Comparison of ENCODE assay signal across 17 mouse cellular contexts in genomic region chr6:119514085-119514484, GRCm38 (mm10). TPM values are rescaled to one million over a fixed set of nuclear protein-coding genes. Genes with fewer than 3 reads are reported as not detected.
DNase-seq lines count a peak whose midpoint lies in the region; ATAC-seq and TF ChIP-seq lines count a peak whose summit lies in the region.
"Had no signal": no experiment of that assay in that cellular context is flagged by ENCODE, and none has a peak within 500 bp of the region (broad histone marks: within the 10 kb centered on the region; RNA-seq: fewer than 3 reads in every experiment).

No protein-coding gene starts in this region.

- no peak for TF ChIP-seq CTCF in forebrain, postnatal 0 days (IDR thresholded peaks at IDR 0.05; ENCODE audit: low read depth)
- TF ChIP-seq CTCF in hindbrain, postnatal 0 days (IDR thresholded peaks at IDR 0.05; ENCODE audit: low read depth) = no peak
- no peak for TF ChIP-seq CTCF in lung, embryonic 14.5 days (IDR thresholded peaks at IDR 0.05; ENCODE audit: low read depth)

- no peak overlapping the region for H3K9ac ChIP-seq in forebrain, postnatal 0 days
- no peak overlapping the region for H3K9ac ChIP-seq in hindbrain, postnatal 0 days (replicated peaks; ENCODE audit: low read length)
- no peak overlapping the region for H3K9ac ChIP-seq in hindbrain, embryonic 14.5 days
- H3K9ac ChIP-seq in lung, embryonic 14.5 days = no peak overlapping the region
- H3K9ac ChIP-seq: liver, embryonic 13.5 days; stomach, embryonic 15.5 days had no signal

- no peak for DNase-seq in forebrain, postnatal 0 days
- DNase-seq in forebrain, embryonic 10.5 days (ENCODE audit: extremely low spot score, low spot score) = no peak
- DNase-seq in hindbrain, postnatal 0 days (ENCODE audit: low spot score) = peak; percentile 69
- DNase-seq in hindbrain, embryonic 14.5 days (ENCODE audit: low spot score) = no peak
- peak; percentile 60 for DNase-seq in lung, embryonic 14.5 days
- DNase-seq in lung, adult 18-20 months = no peak
- DNase-seq in embryo, embryonic 11 days = no peak
- DNase-seq: adrenal gland, postnatal 36 days; cerebellum, adult 9-10 months; liver, embryonic 13.5 days; thymus, adult 2 months had no signal

- H3K27me3 ChIP-seq in forebrain, postnatal 0 days (ENCODE audit: insufficient read depth, low read length) = no peaks in the 10 kb centered on the region
- H3K27me3 ChIP-seq in forebrain, embryonic 10.5 days (ENCODE audit: poor library complexity, severe bottlenecking) = no peaks in the 10 kb centered on the region
- no peaks in the 10 kb centered on the region for H3K27me3 ChIP-seq in hindbrain, postnatal 0 days (ENCODE audit: insufficient read depth, low read length)
- H3K27me3 ChIP-seq in hindbrain, embryonic 14.5 days (ENCODE audit: control insufficient read depth, insufficient read depth, low read length) = no peaks in the 10 kb centered on the region
- H3K27me3 ChIP-seq in lung, embryonic 14.5 days (ENCODE audit: insufficient read depth, low read length) = no peaks in the 10 kb centered on the region
- H3K27me3 ChIP-seq: liver, embryonic 13.5 days; stomach, embryonic 15.5 days had no signal

- H3K27ac ChIP-seq in forebrain, postnatal 0 days (ENCODE audit: low read depth, low read length) = no peak overlapping the region
- no peak overlapping the region for H3K27ac ChIP-seq in forebrain, embryonic 10.5 days
- no peak overlapping the region for H3K27ac ChIP-seq in hindbrain, postnatal 0 days
- H3K27ac ChIP-seq in hindbrain, embryonic 14.5 days = no peak overlapping the region
- no peak overlapping the region for H3K27ac ChIP-seq in lung, embryonic 14.5 days (ENCODE audit: low read depth)
- H3K27ac ChIP-seq: layer of hippocampus, adult 2 months; liver, embryonic 13.5 days; stomach, embryonic 15.5 days had no signal

- ATAC-seq in forebrain, postnatal 0 days = peak; percentile 12; the same call in 1 of the 2 replicates
- peak; percentile 64 for ATAC-seq in hindbrain, postnatal 0 days
- ATAC-seq in hindbrain, embryonic 14.5 days (ENCODE audit: low FRiP score) = no peak
- ATAC-seq in lung, embryonic 14.5 days (ENCODE audit: insufficient read depth) = peak; percentile 31; the same call in 1 of the 2 replicates
- ATAC-seq: intestine, embryonic 16.5 days; lung, postnatal 0 days; midbrain, embryonic 16.5 days had no signal

- H3K4me1 ChIP-seq in forebrain, postnatal 0 days (ENCODE audit: insufficient read depth) = no peaks in the 10 kb centered on the region
- H3K4me1 ChIP-seq in forebrain, embryonic 10.5 days = peaks cover 13% of the 10 kb centered on the region
- no peaks in the 10 kb centered on the region for H3K4me1 ChIP-seq in hindbrain, postnatal 0 days (ENCODE audit: insufficient read depth, low read length)
- peaks cover 7% of the 10 kb centered on the region; the same call in 1 of the 2 replicates for H3K4me1 ChIP-seq in hindbrain, embryonic 14.5 days (replicated peaks; ENCODE audit: control insufficient read depth, insufficient read depth, low read length)
- H3K4me1 ChIP-seq in lung, embryonic 14.5 days (ENCODE audit: insufficient read depth) = no peaks in the 10 kb centered on the region
- H3K4me1 ChIP-seq: liver, embryonic 13.5 days; stomach, embryonic 15.5 days had no signal

- H3K4me3 ChIP-seq in forebrain, postnatal 0 days (ENCODE audit: low read depth, low read length) = no peak overlapping the region
- no peak overlapping the region for H3K4me3 ChIP-seq in forebrain, embryonic 10.5 days
- no peak overlapping the region for H3K4me3 ChIP-seq in hindbrain, postnatal 0 days (ENCODE audit: low read length)
- no peak overlapping the region for H3K4me3 ChIP-seq in hindbrain, embryonic 14.5 days (replicated peaks; ENCODE audit: low read length)
- H3K4me3 ChIP-seq in lung, embryonic 14.5 days (ENCODE audit: low read depth, low read length) = no peak overlapping the region
- H3K4me3 ChIP-seq: layer of hippocampus, adult 2 months; liver, embryonic 13.5 days; stomach, embryonic 15.5 days had no signal

- no peaks in the 10 kb centered on the region for H3K9me3 ChIP-seq in forebrain, postnatal 0 days (ENCODE audit: low read length)
- peaks cover 3% of the 10 kb centered on the region; the same call in 1 of the 2 replicates for H3K9me3 ChIP-seq in forebrain, embryonic 10.5 days
- no peaks in the 10 kb centered on the region for H3K9me3 ChIP-seq in hindbrain, postnatal 0 days (ENCODE audit: low read length)
- no peaks in the 10 kb centered on the region for H3K9me3 ChIP-seq in hindbrain, embryonic 14.5 days (ENCODE audit: control insufficient read depth, low read length)
- no peaks in the 10 kb centered on the region for H3K9me3 ChIP-seq in lung, embryonic 14.5 days (ENCODE audit: low read depth, low read length)
- H3K9me3 ChIP-seq: liver, embryonic 13.5 days; stomach, embryonic 15.5 days had no signal

- H3K36me3 ChIP-seq in forebrain, postnatal 0 days (ENCODE audit: insufficient read depth) = no peaks in the 10 kb centered on the region
- H3K36me3 ChIP-seq in forebrain, embryonic 10.5 days (replicated peaks) = peaks cover 43% of the 10 kb centered on the region
- no peaks in the 10 kb centered on the region for H3K36me3 ChIP-seq in hindbrain, postnatal 0 days (ENCODE audit: insufficient read depth, low read length)
- no peaks in the 10 kb centered on the region for H3K36me3 ChIP-seq in hindbrain, embryonic 14.5 days (replicated peaks; ENCODE audit: control insufficient read depth, insufficient read depth)
- H3K36me3 ChIP-seq in lung, embryonic 14.5 days (ENCODE audit: insufficient read depth) = no peaks in the 10 kb centered on the region
- H3K36me3 ChIP-seq: liver, embryonic 13.5 days; stomach, embryonic 15.5 days had no signal

- no peak overlapping the region for H3K4me2 ChIP-seq in forebrain, postnatal 0 days (ENCODE audit: low read depth)
- no peak overlapping the region for H3K4me2 ChIP-seq in hindbrain, postnatal 0 days (ENCODE audit: low read depth, low read length)
- no peak overlapping the region for H3K4me2 ChIP-seq in hindbrain, embryonic 14.5 days (replicated peaks)
- H3K4me2 ChIP-seq in lung, embryonic 14.5 days = no peak overlapping the region
- H3K4me2 ChIP-seq: liver, embryonic 13.5 days; stomach, embryonic 15.5 days had no signal

- WGBS in forebrain, postnatal 0 days = 35% methylated on average over 7 of the region's 7 CpGs
- 89% methylated on average over 7 of the region's 7 CpGs for WGBS in forebrain, embryonic 10.5 days
- WGBS in hindbrain, postnatal 0 days = 42% methylated on average over 7 of the region's 7 CpGs
- WGBS in hindbrain, embryonic 14.5 days = 66% methylated on average over 7 of the region's 7 CpGs
- WGBS in lung, embryonic 14.5 days = 40% methylated on average over 7 of the region's 7 CpGs

RNA-seq across cellular contexts. Expression of gene Wnt5b, which starts 30.1 kb away (rescaled TPM):
- 3.1 and 4.4 TPM in 2 replicates for total RNA-seq in forebrain, postnatal 0 days (2014; rRNA removed)
- 2.2 and 2.5 TPM in 2 replicates for polyA plus RNA-seq in forebrain, postnatal 0 days (2015; fragmentation: Nextera tagmentation; extraction: Ambion mirVana)
- 19.3 and 23.9 TPM in 2 replicates for polyA plus RNA-seq in forebrain, embryonic 10.5 days (2016; fragmentation: Nextera tagmentation; extraction: Ambion mirVana)
- 4.7 and 6.8 TPM in 2 replicates for total RNA-seq in hindbrain, postnatal 0 days (2014; rRNA removed)
- 3.6 and 3.7 TPM in 2 replicates for polyA plus RNA-seq in hindbrain, postnatal 0 days (2015; fragmentation: Nextera tagmentation; extraction: Ambion mirVana)
- polyA plus RNA-seq in hindbrain, embryonic 14.5 days (2014; fragmentation: Nextera tagmentation; extraction: Ambion mirVana) = 6.3 and 6.6 TPM in 2 replicates
- 6.8 and 7.4 TPM in 2 replicates for polyA plus RNA-seq in lung, embryonic 14.5 days (2014; fragmentation: Nextera tagmentation; extraction: Ambion mirVana)
- total RNA-seq: megakaryocyte progenitor cell, adult 5-6 weeks had no signal

RNA-seq across cellular contexts. Expression of gene Fbxl14, which starts 34.6 kb away (rescaled TPM):
- total RNA-seq in forebrain, postnatal 0 days (2014; rRNA removed) = 40.3 and 54.5 TPM in 2 replicates
- polyA plus RNA-seq in forebrain, postnatal 0 days (2015; fragmentation: Nextera tagmentation; extraction: Ambion mirVana) = 1.9 and 2.2 TPM in 2 replicates
- polyA plus RNA-seq in forebrain, embryonic 10.5 days (2016; fragmentation: Nextera tagmentation; extraction: Ambion mirVana) = 3.5 and 3.6 TPM in 2 replicates
- total RNA-seq in hindbrain, postnatal 0 days (2014; rRNA removed) = 51.6 and 57.3 TPM in 2 replicates
- polyA plus RNA-seq in hindbrain, postnatal 0 days (2015; fragmentation: Nextera tagmentation; extraction: Ambion mirVana) = 2.0 and 2.7 TPM in 2 replicates
- polyA plus RNA-seq in hindbrain, embryonic 14.5 days (2014; fragmentation: Nextera tagmentation; extraction: Ambion mirVana) = 3.1 and 4.6 TPM in 2 replicates
- polyA plus RNA-seq in lung, embryonic 14.5 days (2014; fragmentation: Nextera tagmentation; extraction: Ambion mirVana) = 6.0 and 6.2 TPM in 2 replicates

Comparison
In these comparisons a context has a peak if more than half of its experiments do, and no peak if none do; other contexts are left out.
1. DNase-seq: peak in hindbrain, postnatal 0 days (single experiment) and lung, embryonic 14.5 days (single experiment); none in forebrain, postnatal 0 days (single experiment), forebrain, embryonic 10.5 days (single experiment), hindbrain, embryonic 14.5 days (single experiment), lung, adult 18-20 months (0 of 2) and embryo, embryonic 11 days (single experiment).